Mouse (Mus musculus) adrenal gland, adult 8-10 months (tissue): ENCODE measurements at regions not wholly inside any gene's neighbourhood (a gene's known extent, or its start where the extent isn't known, plus 50 kb on each side); places are given as distances from the start of the nearest gene placed in this dataset.

Source experiments
- DNase-seq: peaks from one replicate; pipeline ENCODE4 v3.0.0; 2022

- peak; percentile 8 for DNase-seq
Observed at GRCm38 (mm10) chr5:148608178-148608577, 55.6 kb upstream of the Ubl3 start.

- DNase-seq: no peak
Observed at GRCm38 (mm10) chr5:148605730-148606129, 53.1 kb upstream of the Ubl3 start.
